Mouse (Mus musculus): ENCODE measurements around the gene Prlhr.

Gene Prlhr

GRCm38 (mm10) chr19:60432347-60433129 is 35.6 kb downstream of the Prlhr start:
- DNase-seq (ENCODE audit: low read depth, low spot score), result no peak

- no peak for DNase-seq (ENCODE audit: low read depth, low spot score)
These were observed 50.5 kb downstream of the Prlhr start for GRCm38 (mm10) chr19:60417611-60418010.

Data from skeletal muscle tissue, adult 2 months (tissue).